Mouse (Mus musculus) neural tube, embryonic 15.5 days (tissue): Measurements from ENCODE around the gene Cdk12. TPM values are rescaled to one million over a fixed set of nuclear protein-coding genes. Genes with fewer than 3 reads are reported as not detected.

ENCODE experiments used
- ATAC-seq: fragments of 200-750 bp; cut with Nextera tagmentation; 2 replicates; pipeline ENCODE4 v1.8.0; 2017; ENCODE audit warnings: mild to moderate bottlenecking, moderate TSS enrichment, moderate library complexity; ENCODE audit not compliant: low FRiP score
- H3K27ac ChIP-seq: fragments of 300-500 bp; sonication (generic); replicated peaks from 2 replicates; pipeline ENCODE4 v1.5.1; 2015; ENCODE audit warnings: mild to moderate bottlenecking, inconsistent platforms
- H3K27me3 ChIP-seq: fragments of 300-500 bp; sonication (generic); replicated peaks from 2 replicates; pipeline ENCODE4 v1.6.1; 2015; ENCODE audit warnings: inconsistent platforms
- H3K36me3 ChIP-seq: fragments of 300-500 bp; sonication (generic); 2 replicates; pipeline ENCODE4 v1.6.1; 2015; ENCODE audit warnings: inconsistent platforms
- H3K4me1 ChIP-seq: fragments of 300-500 bp; sonication (generic); 2 replicates; pipeline ENCODE4 v1.6.1; 2015; ENCODE audit warnings: inconsistent platforms
- H3K4me2 ChIP-seq: fragments of 300-500 bp; sonication (generic); 2 replicates; pipeline ENCODE4 v1.6.1; 2015; ENCODE audit warnings: inconsistent platforms, mild to moderate bottlenecking, moderate library complexity
- H3K4me3 ChIP-seq: fragments of 300-500 bp; sonication (generic); replicated peaks from 2 replicates; pipeline ENCODE4 v1.5.1; 2015; ENCODE audit warnings: mild to moderate bottlenecking, inconsistent platforms
- H3K9ac ChIP-seq: fragments of 300-500 bp; sonication (generic); replicated peaks from 2 replicates; pipeline ENCODE4 v1.6.1; 2015; ENCODE audit warnings: mild to moderate bottlenecking, inconsistent platforms
- H3K9me3 ChIP-seq: fragments of 300-500 bp; sonication (generic); replicated peaks from 2 replicates; pipeline ENCODE4 v1.6.1; 2016; ENCODE audit warnings: inconsistent platforms
- WGBS: fragments of 180-500 bp; shearing (Covaris S2); methylation state at CpG from one replicate; pipeline ENCODE4 v1.1.7; 2015; ENCODE audit warnings: mixed read lengths; 5-methylcytosine and 5-hydroxymethylcytosine counted together
- polyA plus RNA-seq: library from polyadenylated mRNA; unstranded; fragments of >200 nt; fragmentation: Nextera tagmentation; extraction: Ambion mirVana; gene quantifications from 2 replicates; pipeline ENCODE4 v1.2.1, GENCODE M21; 2015

Gene Cdk12
- polyA plus RNA-seq, 1 experiment from 2014 or later = 7.2 TPM

DNA sequence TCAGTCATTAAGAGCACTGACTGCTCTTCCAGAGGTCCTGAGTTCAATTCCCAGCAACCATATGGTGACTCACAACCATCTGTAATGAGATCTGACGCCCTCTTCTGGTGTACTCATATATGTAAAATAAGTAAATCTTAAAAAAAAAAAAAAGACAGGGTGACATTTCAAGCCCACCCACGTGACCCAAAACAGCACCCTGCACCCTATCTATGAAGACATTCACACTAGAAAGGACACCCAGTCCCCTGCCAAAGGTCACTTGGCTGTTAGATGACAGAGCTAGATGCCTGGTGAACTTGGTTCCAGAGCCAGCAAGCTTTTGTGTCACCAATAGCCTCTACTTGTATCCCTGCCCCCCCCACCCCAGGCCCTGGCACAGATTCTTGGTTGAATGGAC lies 90.2 kb downstream of the Cdk12 start:
- H3K4me2 ChIP-seq = no peak overlapping the region
- WGBS = 46% methylated on average over 2 of the region's 2 CpGs
- no peaks in the 10 kb centered on the region for H3K9me3 ChIP-seq
- H3K9ac ChIP-seq = no peak overlapping the region
- no peak overlapping the region for H3K27ac ChIP-seq
- H3K36me3 ChIP-seq = no peaks in the 10 kb centered on the region
- ATAC-seq = no peak
- no peak overlapping the region for H3K4me3 ChIP-seq
- H3K27me3 ChIP-seq = peaks cover 6% of the 10 kb centered on the region; the same call in 1 of the 2 replicates
- H3K4me1 ChIP-seq = peaks cover 64% of the 10 kb centered on the region

DNA sequence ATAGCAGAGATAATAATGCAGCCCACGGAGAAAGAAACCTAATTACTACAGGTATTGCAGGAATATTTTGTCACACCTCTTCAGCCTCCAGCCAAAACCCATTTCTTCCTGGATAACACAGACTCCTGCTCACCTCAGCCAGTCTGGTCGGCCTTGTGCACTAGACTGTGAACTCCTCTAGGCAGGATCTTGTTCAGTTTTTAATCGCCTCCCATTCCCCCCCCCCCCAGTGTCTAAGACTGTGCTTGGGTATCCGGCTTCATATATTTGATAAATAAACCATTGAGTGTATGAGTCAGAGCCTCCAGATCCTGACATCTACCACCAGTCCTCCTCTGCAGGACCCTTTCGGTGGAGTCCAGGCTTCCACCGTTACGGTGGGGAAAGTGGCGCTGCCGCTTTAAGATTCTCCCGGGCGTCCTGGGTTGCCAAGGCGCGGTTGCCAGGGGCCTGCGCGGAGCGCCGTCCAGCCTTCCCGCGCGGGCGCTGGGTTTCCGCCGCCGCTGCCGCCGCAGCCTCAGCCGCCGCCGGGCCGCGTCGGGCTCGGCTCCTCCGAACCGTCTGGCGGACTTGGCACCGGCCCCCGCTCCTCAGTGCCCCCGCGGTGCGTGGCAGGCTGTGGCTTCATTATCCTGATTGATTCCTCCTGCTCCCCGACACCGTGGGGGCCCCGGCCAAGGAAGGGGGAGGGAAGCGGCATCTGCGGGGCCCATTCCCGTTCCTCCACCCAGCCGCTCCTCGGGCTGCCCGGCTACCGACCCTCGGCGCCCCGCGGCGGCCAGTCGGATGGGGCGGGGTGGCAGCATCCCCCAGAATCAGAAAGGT lies 91.5 kb downstream of the Cdk12 start:
- no peaks in the 10 kb centered on the region for H3K36me3 ChIP-seq
- no peaks in the 10 kb centered on the region for H3K9me3 ChIP-seq
- 1% methylated on average over 58 of the region's 58 CpGs for WGBS
- peak overlapping the region; percentile 71 for H3K9ac ChIP-seq
- H3K4me2 ChIP-seq = peak overlapping the region; percentile 81
- H3K4me1 ChIP-seq = peaks cover 66% of the 10 kb centered on the region
- H3K27me3 ChIP-seq = peaks cover 6% of the 10 kb centered on the region; the same call in 1 of the 2 replicates
- ATAC-seq = peak; percentile 78
- peak overlapping the region; percentile 60 for H3K4me3 ChIP-seq
- H3K27ac ChIP-seq = peak overlapping the region; percentile 82

DNA sequence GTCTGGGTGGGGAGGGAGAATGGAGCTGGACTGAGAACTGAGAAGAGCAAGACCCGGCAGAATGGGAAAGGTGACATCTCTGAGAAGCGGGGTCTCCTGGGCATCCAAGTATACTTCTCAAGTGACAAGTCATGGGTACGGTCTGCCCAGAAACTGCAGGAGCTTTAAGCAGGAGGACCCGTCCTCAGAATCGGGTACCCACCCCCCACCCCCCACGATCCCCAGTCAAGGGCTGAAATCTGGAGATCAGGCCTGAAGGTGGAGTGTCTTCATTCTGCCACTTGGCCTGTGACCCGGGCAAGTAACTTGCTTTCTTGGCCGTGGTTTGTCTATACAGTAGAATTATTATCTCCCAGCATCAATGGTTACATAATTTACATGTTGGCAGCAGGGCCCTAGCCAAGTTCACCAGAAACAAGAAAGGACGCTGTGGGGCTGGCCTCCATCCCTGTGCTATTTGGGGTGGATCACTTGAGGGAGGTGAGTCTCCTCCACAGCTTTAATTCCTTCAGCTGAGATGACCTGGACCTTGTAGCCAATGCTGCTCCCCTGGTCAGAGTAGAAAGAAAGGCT lies 92.2 kb downstream of the Cdk12 start:
- 3% methylated on average over 9 of the region's 9 CpGs for WGBS
- Histone ChIP-seq H3K36me3 (no peaks in the 10 kb centered on the region), H3K9me3 (no peaks in the 10 kb centered on the region), H3K27ac (peak overlapping the region; percentile 82), H3K4me3 (peak overlapping the region; percentile 60), H3K9ac (peak overlapping the region; percentile 71), H3K4me2 (peak overlapping the region; percentile 81), H3K4me1 (peaks cover 59% of the 10 kb centered on the region), H3K27me3 (peaks cover 6% of the 10 kb centered on the region; the same call in 1 of the 2 replicates)
- ATAC-seq = peak; percentile 42

DNA sequence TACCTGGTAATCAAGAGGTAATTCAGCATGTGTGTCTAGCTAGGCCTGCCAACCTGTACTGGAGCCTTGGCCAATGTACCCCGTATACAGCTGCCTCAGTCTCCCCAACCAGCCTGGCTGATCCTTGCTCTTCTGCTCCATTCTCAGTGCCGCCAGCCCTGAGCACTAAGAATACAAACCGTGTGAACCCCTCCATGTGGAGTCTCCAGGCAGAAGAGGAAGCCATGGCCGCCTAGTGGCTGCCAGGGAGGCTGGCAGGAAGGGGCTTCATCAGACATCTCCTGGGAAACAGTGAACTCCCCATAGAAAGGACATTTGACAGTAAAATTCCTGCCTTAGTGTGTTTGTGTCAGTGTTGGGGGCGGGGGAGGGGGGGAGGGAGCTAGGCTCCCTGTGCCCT lies 93.4 kb downstream of the Cdk12 start:
- no peaks in the 10 kb centered on the region for H3K9me3 ChIP-seq
- H3K4me1 ChIP-seq = peaks cover 54% of the 10 kb centered on the region
- H3K27me3 ChIP-seq = peaks cover 6% of the 10 kb centered on the region; the same call in 1 of the 2 replicates
- H3K4me3 ChIP-seq = no peak overlapping the region
- H3K27ac ChIP-seq = no peak overlapping the region
- H3K36me3 ChIP-seq = no peaks in the 10 kb centered on the region
- no peak overlapping the region for H3K9ac ChIP-seq
- H3K4me2 ChIP-seq = peak overlapping the region; percentile 81
- WGBS = 5% methylated on average over 5 of the region's 5 CpGs
- ATAC-seq = no peak

DNA sequence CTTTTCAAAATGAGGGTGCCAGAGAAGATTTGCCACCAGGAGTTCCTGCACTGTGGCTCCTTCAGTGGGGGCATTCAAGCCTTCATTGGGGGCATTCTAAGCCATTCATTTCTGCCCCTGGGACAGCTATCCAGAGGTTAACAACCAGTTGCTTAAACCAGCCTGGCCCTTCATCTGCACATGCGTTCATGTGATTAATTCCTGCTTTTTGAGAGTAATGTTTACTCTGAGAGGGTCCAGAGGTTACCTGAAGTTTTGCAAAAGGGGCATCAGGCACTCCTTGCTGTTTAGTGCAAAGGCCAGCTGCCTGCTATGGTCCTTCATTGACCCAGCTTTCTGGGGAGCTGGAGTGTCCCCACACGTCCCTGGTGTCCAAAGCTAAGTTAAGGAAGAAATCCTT lies 94.1 kb downstream of the Cdk12 start:
- WGBS = 61% methylated on average over 2 of the region's 2 CpGs
- Histone ChIP-seq H3K9me3 (no peaks in the 10 kb centered on the region), H3K9ac (no peak overlapping the region), H3K4me3 (no peak overlapping the region), H3K4me1 (peaks cover 54% of the 10 kb centered on the region), H3K27me3 (peaks cover 6% of the 10 kb centered on the region; the same call in 1 of the 2 replicates), H3K36me3 (no peaks in the 10 kb centered on the region), H3K4me2 (no peak overlapping the region), H3K27ac (no peak overlapping the region)
- ATAC-seq = no peak

DNA sequence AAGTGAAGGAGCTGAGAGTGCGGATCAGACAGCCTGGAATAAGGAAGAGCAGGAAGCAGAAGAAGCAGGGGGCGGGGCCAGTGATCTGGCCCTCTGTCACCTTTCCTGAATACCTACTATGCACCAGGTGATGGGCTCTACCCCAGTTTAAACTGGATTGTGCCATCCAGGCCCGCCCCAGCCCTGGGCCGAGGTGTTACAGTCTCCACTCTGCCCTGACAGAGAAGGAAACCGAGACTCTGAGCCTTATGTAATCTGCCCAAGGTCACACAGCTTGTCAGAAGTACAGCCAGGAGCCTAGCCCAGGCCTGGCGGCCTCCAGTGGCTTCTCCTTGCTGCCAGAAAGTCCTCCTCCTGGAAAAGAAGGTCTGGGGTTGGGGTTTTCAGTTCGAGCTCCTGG lies 94.9 kb downstream of the Cdk12 start:
- H3K9me3 ChIP-seq = no peaks in the 10 kb centered on the region
- peaks cover 54% of the 10 kb centered on the region for H3K4me1 ChIP-seq
- no peak overlapping the region for H3K9ac ChIP-seq

DNA sequence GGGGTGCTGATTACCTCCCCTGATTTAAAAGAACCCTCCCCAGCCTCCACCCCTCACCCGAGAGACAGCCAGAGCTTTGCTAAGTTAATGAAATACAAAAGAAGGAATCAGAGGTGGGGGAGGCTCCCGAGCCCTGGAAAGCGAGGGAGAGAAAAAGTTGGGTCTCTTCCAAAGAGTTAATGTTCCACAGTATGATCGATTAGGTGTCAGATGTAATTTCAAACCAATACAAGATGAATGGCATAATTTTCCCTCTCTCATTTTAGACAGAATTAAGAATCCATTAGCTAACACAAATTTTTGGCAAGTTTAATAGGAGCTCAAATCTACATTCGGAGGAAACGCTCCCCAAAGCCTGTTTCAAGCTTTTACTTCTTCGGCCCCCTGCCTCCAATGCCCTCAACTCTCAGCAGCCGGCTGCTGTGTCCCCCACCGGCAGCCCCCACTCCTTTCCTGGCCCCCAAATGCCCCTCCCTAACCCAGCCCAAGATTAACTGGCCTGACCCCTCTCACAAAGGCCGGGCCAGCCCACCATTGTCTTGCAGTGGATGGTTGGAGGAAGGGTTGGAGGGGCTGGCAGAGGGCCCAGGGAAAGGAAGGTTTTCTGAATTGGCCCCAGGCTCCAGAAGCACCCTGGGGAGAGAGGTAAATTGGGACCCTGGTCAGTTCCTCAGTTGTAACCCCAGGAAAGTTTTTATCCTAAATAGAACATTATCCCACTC lies 95.8 kb downstream of the Cdk12 start:
- H3K9ac ChIP-seq = no peak overlapping the region
- no peak overlapping the region for H3K4me2 ChIP-seq
- peaks cover 49% of the 10 kb centered on the region for H3K4me1 ChIP-seq
- 5% methylated on average over 10 of the region's 10 CpGs for WGBS
- H3K9me3 ChIP-seq = no peaks in the 10 kb centered on the region
- no peaks in the 10 kb centered on the region for H3K36me3 ChIP-seq
- peaks cover 6% of the 10 kb centered on the region; the same call in 1 of the 2 replicates for H3K27me3 ChIP-seq
- ATAC-seq = no peak
- no peak overlapping the region for H3K4me3 ChIP-seq
- no peak overlapping the region for H3K27ac ChIP-seq

More for the DNA sequence above, 94.9 kb downstream of the Cdk12 start:
- H3K4me2 ChIP-seq = no peak overlapping the region
- no peaks in the 10 kb centered on the region for H3K36me3 ChIP-seq
- ATAC-seq = no peak
- no peak overlapping the region for H3K27ac ChIP-seq
- 28% methylated on average over 7 of the region's 7 CpGs for WGBS
- no peak overlapping the region for H3K4me3 ChIP-seq
- H3K27me3 ChIP-seq = peaks cover 6% of the 10 kb centered on the region; the same call in 1 of the 2 replicates

DNA sequence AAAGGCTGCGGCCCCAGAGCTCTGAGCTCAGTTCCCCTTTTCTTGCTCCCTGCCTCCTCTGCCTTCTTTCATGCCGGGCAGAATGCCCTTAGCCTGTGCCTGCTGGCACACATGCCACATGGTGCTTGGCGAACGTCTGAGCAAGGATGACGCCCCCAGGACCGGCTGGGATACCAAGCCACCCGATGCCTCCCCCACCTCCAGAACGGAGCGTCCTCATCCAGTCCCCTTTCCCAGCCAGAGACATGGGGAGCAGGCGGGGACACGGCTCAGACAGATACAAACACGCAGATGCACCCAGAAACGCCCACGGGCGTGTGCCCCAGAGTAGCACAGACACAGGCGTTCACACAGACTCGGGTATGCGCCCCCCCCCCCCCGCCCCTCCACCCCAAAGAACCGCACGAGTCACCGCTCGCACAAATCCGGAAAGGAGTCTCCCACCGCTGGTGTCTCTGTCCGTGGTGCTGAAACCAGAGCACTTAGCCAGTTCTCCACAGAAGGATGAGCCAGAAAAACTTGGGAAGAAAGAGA lies 111.0 kb downstream of the Cdk12 start:
- no peaks in the 10 kb centered on the region for H3K9me3 ChIP-seq
- no peaks in the 10 kb centered on the region for H3K36me3 ChIP-seq
- H3K27ac ChIP-seq = no peak overlapping the region
- peaks cover 87% of the 10 kb centered on the region for H3K27me3 ChIP-seq
- no peak overlapping the region for H3K9ac ChIP-seq
- peaks cover 21% of the 10 kb centered on the region for H3K4me1 ChIP-seq
- no peak overlapping the region for H3K4me3 ChIP-seq
- H3K4me2 ChIP-seq = peak overlapping the region; percentile 36
- no peak for ATAC-seq
- under 1% methylated on average over 26 of the region's 26 CpGs for WGBS

DNA sequence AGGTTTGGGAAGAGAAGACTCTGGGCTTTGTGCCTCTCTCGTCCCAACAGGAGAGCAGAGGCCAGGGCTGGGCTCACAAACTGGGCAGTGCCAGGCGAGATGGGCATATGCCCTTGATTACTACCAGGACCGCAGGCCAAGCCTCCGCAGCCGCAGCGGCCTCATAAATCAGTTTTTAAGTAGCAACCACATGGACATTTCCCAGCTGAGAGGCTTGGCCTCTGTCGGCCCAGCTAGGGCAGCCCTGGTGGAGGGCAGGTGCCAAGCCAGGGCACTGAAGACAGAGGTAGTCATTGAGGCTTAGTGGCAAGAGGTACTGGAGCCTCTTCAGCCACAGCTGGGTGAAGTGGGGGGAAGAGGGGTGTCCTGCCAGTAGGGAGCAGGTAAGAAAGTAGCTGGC lies 114.6 kb downstream of the Cdk12 start:
- 3% methylated on average over 7 of the region's 7 CpGs for WGBS
- Histone ChIP-seq H3K4me3 (no peak overlapping the region), H3K27me3 (peaks cover 95% of the 10 kb centered on the region), H3K9ac (no peak overlapping the region), H3K27ac (no peak overlapping the region), H3K4me1 (peaks cover 37% of the 10 kb centered on the region), H3K36me3 (no peaks in the 10 kb centered on the region), H3K4me2 (no peak overlapping the region), H3K9me3 (no peaks in the 10 kb centered on the region)
- no peak for ATAC-seq

DNA sequence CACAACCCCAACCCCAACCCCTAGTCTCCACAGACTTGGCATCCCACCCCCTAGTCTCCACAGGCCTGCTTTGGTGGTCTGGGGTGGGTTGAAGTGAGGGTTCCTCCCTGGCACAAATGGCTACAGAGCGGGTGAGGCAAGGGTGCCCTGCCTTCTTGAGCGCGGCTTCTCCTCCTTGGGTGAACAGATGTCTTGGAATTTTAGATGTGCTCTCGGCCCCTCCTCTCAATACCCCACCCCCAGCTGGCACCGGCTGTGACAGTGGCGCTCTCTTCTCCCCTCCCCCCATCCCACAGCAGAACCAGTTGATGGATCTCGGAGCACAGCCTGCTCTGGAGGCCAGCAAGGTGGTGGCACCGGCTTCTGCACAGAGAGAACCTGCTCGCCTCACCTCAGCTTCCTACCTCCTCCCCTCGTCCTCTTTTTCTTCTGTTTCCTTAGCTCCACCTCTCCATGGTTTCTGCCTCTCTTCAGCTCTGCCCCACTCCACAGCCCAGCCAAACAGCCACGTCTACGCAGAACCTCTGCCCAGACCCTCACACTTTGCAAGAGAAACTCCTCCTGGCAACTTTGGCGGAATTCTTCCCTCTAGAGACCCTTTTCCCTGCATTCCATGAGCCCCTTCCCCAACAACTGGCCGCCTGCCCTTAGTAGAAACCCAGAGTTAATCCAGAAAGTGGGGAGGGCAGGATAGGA lies 115.7 kb downstream of the Cdk12 start:
- H3K9me3 ChIP-seq = no peaks in the 10 kb centered on the region
- no peak overlapping the region for H3K9ac ChIP-seq
- no peak overlapping the region for H3K4me3 ChIP-seq
- 2% methylated on average over 14 of the region's 14 CpGs for WGBS
- ATAC-seq = no peak
- H3K36me3 ChIP-seq = no peaks in the 10 kb centered on the region
- no peak overlapping the region for H3K4me2 ChIP-seq
- peaks cover 99% of the 10 kb centered on the region for H3K27me3 ChIP-seq
- peaks cover 35% of the 10 kb centered on the region for H3K4me1 ChIP-seq
- H3K27ac ChIP-seq = no peak overlapping the region

DNA sequence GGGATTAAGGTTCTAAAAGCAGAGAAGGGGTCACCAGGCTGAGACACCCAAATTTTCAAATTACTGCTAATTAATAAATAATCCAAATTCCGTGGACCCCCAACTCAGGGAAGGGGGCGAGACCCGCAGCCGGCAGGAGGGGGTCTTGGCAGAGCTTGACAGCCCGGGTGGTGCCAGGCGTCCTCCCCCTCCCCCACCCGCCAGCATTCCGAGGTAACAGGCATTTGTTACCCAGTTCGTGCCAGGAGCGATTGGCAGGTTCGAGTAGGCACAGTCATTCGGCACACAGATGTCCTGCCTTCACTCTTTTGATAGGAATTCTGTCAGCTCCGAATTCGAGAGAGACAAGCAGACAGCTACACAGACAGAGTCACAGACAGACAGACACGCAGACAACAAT lies 116.3 kb downstream of the Cdk12 start:
- Histone ChIP-seq H3K4me3 (no peak overlapping the region), H3K27me3 (peaks cover 99% of the 10 kb centered on the region), H3K4me2 (no peak overlapping the region), H3K36me3 (no peaks in the 10 kb centered on the region), H3K9me3 (no peaks in the 10 kb centered on the region), H3K27ac (no peak overlapping the region), H3K9ac (no peak overlapping the region), H3K4me1 (peaks cover 30% of the 10 kb centered on the region)
- no peak for ATAC-seq
- WGBS = 2% methylated on average over 15 of the region's 15 CpGs
